Mouse (Mus musculus): ENCODE measurements around the gene Foxp1. TPM values are rescaled to one million over a fixed set of nuclear protein-coding genes. Genes with fewer than 3 reads are reported as not detected.

Foxp1 gene
- polyA plus RNA-seq, 1 experiment from 2014 or later, result 91.9 TPM

- no peaks in the 10 kb centered on the region for H3K9me3 ChIP-seq (ENCODE audit: control insufficient read depth, low read length)
- DNase-seq (ENCODE audit: low spot score) (no peak), ATAC-seq (ENCODE audit: low FRiP score) (no peak)
- H3K36me3 ChIP-seq (ENCODE audit: control insufficient read depth, insufficient read depth, low read length), result no peaks in the 10 kb centered on the region
- H3K9ac ChIP-seq (ENCODE audit: low read depth, low read length), result no peak overlapping the region
- H3K4me3 ChIP-seq (ENCODE audit: low read depth, low read length), result no peak overlapping the region
- WGBS, result 87% methylated on average over 8 of the region's 8 CpGs
- H3K4me1 ChIP-seq (replicated peaks; ENCODE audit: control insufficient read depth, insufficient read depth, low read length), result peaks cover 2% of the 10 kb centered on the region; the same call in 1 of the 2 replicates
- no peaks in the 10 kb centered on the region for H3K27me3 ChIP-seq (ENCODE audit: control insufficient read depth, insufficient read depth, low read length)
- no peak overlapping the region for H3K4me2 ChIP-seq (replicated peaks; ENCODE audit: low read depth, low read length)
- H3K27ac ChIP-seq (ENCODE audit: low read depth, low read length), result no peak overlapping the region
Measured at GRCm38 (mm10) chr6:99376721-99377120, 145.8 kb downstream of the Foxp1 start.

DNA sequence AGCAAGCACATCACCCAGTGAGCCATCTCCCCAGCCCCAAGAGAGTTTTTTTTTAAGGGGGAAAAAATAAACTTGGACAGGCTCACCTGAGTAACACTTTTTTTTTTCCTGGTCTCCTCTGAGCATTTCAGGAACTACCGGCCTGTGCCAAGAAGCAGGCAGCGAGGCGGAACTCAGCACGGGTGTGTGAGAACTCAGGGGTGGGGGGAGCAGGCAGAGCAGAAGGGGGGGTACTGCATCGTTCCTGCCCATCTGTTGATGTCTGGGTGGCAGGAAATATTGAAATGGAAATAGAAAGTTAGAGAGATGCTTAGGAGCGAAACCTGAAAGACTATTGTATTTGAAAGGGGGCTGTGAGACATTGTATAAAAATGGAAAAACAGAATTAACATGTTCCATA is 146.7 kb downstream of the Foxp1 start:
- no peak for ATAC-seq (ENCODE audit: low FRiP score)
- H3K27me3 ChIP-seq (ENCODE audit: control insufficient read depth, insufficient read depth, low read length), result no peaks in the 10 kb centered on the region
- 64% methylated on average over 6 of the region's 6 CpGs for WGBS
- H3K4me1 ChIP-seq (replicated peaks; ENCODE audit: control insufficient read depth, insufficient read depth, low read length), result peaks cover 2% of the 10 kb centered on the region; the same call in 1 of the 2 replicates
- H3K27ac ChIP-seq (ENCODE audit: low read depth, low read length), result no peak overlapping the region
- H3K4me2 ChIP-seq (replicated peaks; ENCODE audit: low read depth, low read length), result no peak overlapping the region
- H3K9me3 ChIP-seq (ENCODE audit: control insufficient read depth, low read length), result no peaks in the 10 kb centered on the region
- H3K4me3 ChIP-seq (ENCODE audit: low read depth, low read length), result no peak overlapping the region
- no peaks in the 10 kb centered on the region for H3K36me3 ChIP-seq (ENCODE audit: control insufficient read depth, insufficient read depth, low read length)
- H3K9ac ChIP-seq (ENCODE audit: low read depth, low read length), result no peak overlapping the region
- no peak for DNase-seq (ENCODE audit: low spot score)

DNA sequence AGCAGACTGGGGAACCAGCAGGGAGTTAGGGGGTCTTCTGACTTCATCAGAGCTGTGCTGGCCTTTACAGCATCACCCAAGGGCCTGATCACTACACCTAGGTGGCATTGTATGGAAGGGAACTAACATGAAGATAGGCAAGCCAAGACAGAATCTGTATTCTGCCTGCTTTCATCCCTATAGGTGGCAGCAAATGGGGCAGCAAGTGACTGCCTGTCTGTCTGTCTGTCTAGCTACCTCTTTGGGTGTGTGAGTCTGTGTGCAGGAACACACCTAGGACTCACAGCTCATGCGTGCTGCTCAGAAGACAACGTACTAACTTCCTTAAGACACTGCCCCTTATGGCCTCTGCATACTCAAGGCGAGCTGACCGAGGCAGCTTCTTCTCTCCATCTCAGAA is 147.1 kb downstream of the Foxp1 start:
- WGBS, result 82% methylated on average over 4 of the region's 4 CpGs
- Histone ChIP-seq H3K27ac (ENCODE audit: low read depth, low read length) (no peak overlapping the region), H3K4me3 (ENCODE audit: low read depth, low read length) (no peak overlapping the region), H3K9ac (ENCODE audit: low read depth, low read length) (no peak overlapping the region), H3K36me3 (ENCODE audit: control insufficient read depth, insufficient read depth, low read length) (no peaks in the 10 kb centered on the region), H3K4me1 (replicated peaks; ENCODE audit: control insufficient read depth, insufficient read depth, low read length) (peaks cover 2% of the 10 kb centered on the region; the same call in 1 of the 2 replicates), H3K27me3 (ENCODE audit: control insufficient read depth, insufficient read depth, low read length) (no peaks in the 10 kb centered on the region), H3K4me2 (replicated peaks; ENCODE audit: low read depth, low read length) (no peak overlapping the region), H3K9me3 (ENCODE audit: control insufficient read depth, low read length) (no peaks in the 10 kb centered on the region)
- ATAC-seq (ENCODE audit: low FRiP score), result no peak
- no peak for DNase-seq (ENCODE audit: low spot score)

- no peak overlapping the region for H3K4me3 ChIP-seq (ENCODE audit: low read depth, low read length)
- no peak overlapping the region for H3K27ac ChIP-seq (ENCODE audit: low read depth, low read length)
- no peaks in the 10 kb centered on the region for H3K27me3 ChIP-seq (ENCODE audit: control insufficient read depth, insufficient read depth, low read length)
- H3K9ac ChIP-seq (ENCODE audit: low read depth, low read length), result no peak overlapping the region
- ATAC-seq (ENCODE audit: low FRiP score), result no peak
- peaks cover 2% of the 10 kb centered on the region; the same call in 1 of the 2 replicates for H3K4me1 ChIP-seq (replicated peaks; ENCODE audit: control insufficient read depth, insufficient read depth, low read length)
- DNase-seq (ENCODE audit: low spot score), result no peak
- 80% methylated on average over 19 of the region's 19 CpGs for WGBS
- no peak overlapping the region for H3K4me2 ChIP-seq (replicated peaks; ENCODE audit: low read depth, low read length)
- no peaks in the 10 kb centered on the region for H3K9me3 ChIP-seq (ENCODE audit: control insufficient read depth, low read length)
- no peaks in the 10 kb centered on the region for H3K36me3 ChIP-seq (ENCODE audit: control insufficient read depth, insufficient read depth, low read length)
Measured at GRCm38 (mm10) chr6:99374448-99375271, 147.9 kb downstream of the Foxp1 start.

DNA sequence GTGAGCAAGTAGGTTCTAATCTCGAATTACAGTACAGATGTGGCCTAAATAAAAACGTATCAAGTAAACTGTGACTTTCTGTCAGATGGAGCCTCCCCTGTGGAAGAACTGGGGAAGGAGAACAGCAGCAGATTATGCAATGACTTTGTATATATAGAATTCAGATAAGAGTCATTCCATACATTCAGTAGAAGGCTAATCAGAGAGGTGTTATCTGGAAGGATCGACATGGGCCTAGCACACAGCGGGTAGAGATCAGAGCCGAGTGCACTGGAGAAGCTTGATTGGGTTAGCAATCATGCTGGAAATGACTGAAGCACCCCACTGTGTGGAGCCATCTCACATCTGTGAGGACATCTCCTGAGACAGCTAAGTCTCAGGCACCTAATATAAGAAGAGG is 150.1 kb downstream of the Foxp1 start:
- Histone ChIP-seq H3K9ac (ENCODE audit: low read depth, low read length) (no peak overlapping the region), H3K9me3 (ENCODE audit: control insufficient read depth, low read length) (no peaks in the 10 kb centered on the region), H3K4me2 (replicated peaks; ENCODE audit: low read depth, low read length) (no peak overlapping the region), H3K4me3 (ENCODE audit: low read depth, low read length) (no peak overlapping the region), H3K4me1 (replicated peaks; ENCODE audit: control insufficient read depth, insufficient read depth, low read length) (peaks cover 2% of the 10 kb centered on the region; the same call in 1 of the 2 replicates), H3K36me3 (ENCODE audit: control insufficient read depth, insufficient read depth, low read length) (no peaks in the 10 kb centered on the region), H3K27ac (ENCODE audit: low read depth, low read length) (no peak overlapping the region), H3K27me3 (ENCODE audit: control insufficient read depth, insufficient read depth, low read length) (no peaks in the 10 kb centered on the region)
- ATAC-seq (ENCODE audit: low FRiP score) (no peak), DNase-seq (ENCODE audit: low spot score) (no peak)
- WGBS, result 80% methylated on average over 5 of the region's 5 CpGs

GRCm38 (mm10) chr6:99372016-99372415 is 150.5 kb downstream of the Foxp1 start:
- Histone ChIP-seq H3K9me3 (ENCODE audit: control insufficient read depth, low read length) (no peaks in the 10 kb centered on the region), H3K4me1 (replicated peaks; ENCODE audit: control insufficient read depth, insufficient read depth, low read length) (no peaks in the 10 kb centered on the region; the same call in 1 of the 2 replicates), H3K27me3 (ENCODE audit: control insufficient read depth, insufficient read depth, low read length) (no peaks in the 10 kb centered on the region), H3K4me2 (replicated peaks; ENCODE audit: low read depth, low read length) (no peak overlapping the region), H3K27ac (ENCODE audit: low read depth, low read length) (no peak overlapping the region), H3K9ac (ENCODE audit: low read depth, low read length) (no peak overlapping the region), H3K36me3 (ENCODE audit: control insufficient read depth, insufficient read depth, low read length) (no peaks in the 10 kb centered on the region), H3K4me3 (ENCODE audit: low read depth, low read length) (no peak overlapping the region)
- 83% methylated on average over 6 of the region's 6 CpGs for WGBS
- no peak for DNase-seq (ENCODE audit: low spot score)
- ATAC-seq (ENCODE audit: low FRiP score), result no peak

- 88% methylated on average over 2 of the region's 2 CpGs for WGBS
- no peak overlapping the region for H3K4me3 ChIP-seq (ENCODE audit: low read depth, low read length)
- H3K9me3 ChIP-seq (ENCODE audit: control insufficient read depth, low read length), result no peaks in the 10 kb centered on the region
- no peak overlapping the region for H3K9ac ChIP-seq (ENCODE audit: low read depth, low read length)
- DNase-seq (ENCODE audit: low spot score) (no peak), ATAC-seq (ENCODE audit: low FRiP score) (no peak)
- no peak overlapping the region for H3K4me2 ChIP-seq (replicated peaks; ENCODE audit: low read depth, low read length)
- no peaks in the 10 kb centered on the region for H3K36me3 ChIP-seq (ENCODE audit: control insufficient read depth, insufficient read depth, low read length)
- no peaks in the 10 kb centered on the region for H3K4me1 ChIP-seq (replicated peaks; ENCODE audit: control insufficient read depth, insufficient read depth, low read length)
- no peak overlapping the region for H3K27ac ChIP-seq (ENCODE audit: low read depth, low read length)
- H3K27me3 ChIP-seq (ENCODE audit: control insufficient read depth, insufficient read depth, low read length), result no peaks in the 10 kb centered on the region
Measured at GRCm38 (mm10) chr6:99369931-99370330, 152.6 kb downstream of the Foxp1 start.

- H3K27me3 ChIP-seq (ENCODE audit: control insufficient read depth, insufficient read depth, low read length), result no peaks in the 10 kb centered on the region
- no peak for ATAC-seq (ENCODE audit: low FRiP score)
- 84% methylated on average over 3 of the region's 3 CpGs for WGBS
Measured at GRCm38 (mm10) chr6:99369156-99369555, 153.4 kb downstream of the Foxp1 start.

DNA sequence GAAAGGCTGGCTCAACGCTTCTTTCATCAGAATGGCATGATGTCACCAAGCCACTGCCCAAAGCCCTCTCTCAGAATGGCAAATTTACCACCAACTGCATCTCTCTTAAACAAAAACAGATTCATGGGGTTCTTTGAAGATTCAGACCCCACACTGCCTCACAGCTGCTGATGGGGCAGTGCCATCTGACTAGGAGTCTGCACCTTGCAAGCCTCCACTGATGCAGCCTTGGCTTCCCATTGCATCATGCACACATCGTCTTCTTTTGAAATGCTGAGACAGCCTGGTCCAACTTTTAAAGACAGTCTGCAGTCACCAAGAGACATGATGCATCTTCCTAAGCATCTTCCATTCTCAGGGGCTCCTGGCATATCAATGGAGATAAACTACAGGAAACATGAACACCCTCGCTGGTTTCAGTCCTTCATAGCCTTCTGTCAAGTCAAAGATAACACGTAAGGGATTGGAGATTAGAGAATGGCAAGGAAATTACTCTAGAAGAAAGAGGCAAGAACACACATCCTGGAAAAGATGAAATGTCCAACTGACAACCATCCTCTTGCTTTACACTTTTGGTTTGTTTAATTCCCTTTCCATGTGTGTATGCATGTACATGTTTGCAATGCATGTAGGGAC is 154.3 kb downstream of the Foxp1 start:
- no peaks in the 10 kb centered on the region for H3K4me1 ChIP-seq (replicated peaks; ENCODE audit: control insufficient read depth, insufficient read depth, low read length)
- ATAC-seq (ENCODE audit: low FRiP score), result no peak

More at GRCm38 (mm10) chr6:99369156-99369555, 153.4 kb downstream of the Foxp1 start:
- no peak overlapping the region for H3K4me2 ChIP-seq (replicated peaks; ENCODE audit: low read depth, low read length)
- no peak for DNase-seq (ENCODE audit: low spot score)
- no peak overlapping the region for H3K4me3 ChIP-seq (ENCODE audit: low read depth, low read length)
- no peaks in the 10 kb centered on the region for H3K4me1 ChIP-seq (replicated peaks; ENCODE audit: control insufficient read depth, insufficient read depth, low read length)
- no peaks in the 10 kb centered on the region for H3K9me3 ChIP-seq (ENCODE audit: control insufficient read depth, low read length)
- H3K27ac ChIP-seq (ENCODE audit: low read depth, low read length), result no peak overlapping the region
- no peaks in the 10 kb centered on the region for H3K36me3 ChIP-seq (ENCODE audit: control insufficient read depth, insufficient read depth, low read length)
- no peak overlapping the region for H3K9ac ChIP-seq (ENCODE audit: low read depth, low read length)

More for the DNA sequence above, 154.3 kb downstream of the Foxp1 start:
- H3K9ac ChIP-seq (ENCODE audit: low read depth, low read length), result no peak overlapping the region
- WGBS, result 78% methylated on average over 4 of the region's 4 CpGs
- no peaks in the 10 kb centered on the region for H3K36me3 ChIP-seq (ENCODE audit: control insufficient read depth, insufficient read depth, low read length)
- H3K27me3 ChIP-seq (ENCODE audit: control insufficient read depth, insufficient read depth, low read length), result no peaks in the 10 kb centered on the region
- no peaks in the 10 kb centered on the region for H3K9me3 ChIP-seq (ENCODE audit: control insufficient read depth, low read length)
- H3K4me3 ChIP-seq (ENCODE audit: low read depth, low read length), result no peak overlapping the region
- H3K4me2 ChIP-seq (replicated peaks; ENCODE audit: low read depth, low read length), result no peak overlapping the region
- H3K27ac ChIP-seq (ENCODE audit: low read depth, low read length), result no peak overlapping the region
- DNase-seq (ENCODE audit: low spot score), result no peak

Measured in hindbrain, embryonic 11.5 days (tissue).